Mouse (Mus musculus) bone marrow macrophage, adult 2 months (primary cell): ENCODE results near the gene Nol12.

Source experiments
- CTCF ChIP-seq: IDR thresholded peaks from 2 replicates; pipeline ENCODE4 v1.5.1; 2012; ENCODE audit warnings: low read depth, mild to moderate bottlenecking, low read length, moderate library complexity
- POLR2A ChIP-seq: IDR thresholded peaks from 2 replicates; pipeline ENCODE4 v1.6.1; 2012; ENCODE audit warnings: mild to moderate bottlenecking, low read depth, low read length, borderline replicate concordance

- TF ChIP-seq CTCF (no peak), POLR2A (no peak)
Measured at GRCm38 (mm10) chr15:78901422-78901789, 33.3 kb upstream of the Nol12 start.
